Mouse (Mus musculus) lung, embryonic 14.5 days (tissue): Measurements from ENCODE around the gene Dusp18. TPM values are rescaled to one million over a fixed set of nuclear protein-coding genes. Genes with fewer than 3 reads are reported as not detected.

Experiments
- ATAC-seq: fragments of 200-750 bp; cut with Nextera tagmentation; 2 replicates; pipeline ENCODE4 v1.8.0; 2017; ENCODE audit warnings: mild to moderate bottlenecking, moderate TSS enrichment, moderate library complexity; ENCODE audit not compliant: insufficient read depth
- DNase-seq: peaks from one replicate; pipeline ENCODE4 v3.0.0-alpha.2; 2015
- H3K27ac ChIP-seq: fragments of 300-500 bp; sonication (generic); 2 replicates; pipeline ENCODE4 v1.5.1; 2014; ENCODE audit warnings: low read depth, mild to moderate bottlenecking, moderate library complexity
- H3K27me3 ChIP-seq: fragments of 300-500 bp; sonication (generic); 2 replicates; pipeline ENCODE4 v1.6.1; 2014; ENCODE audit warnings: low read length, control low read depth; ENCODE audit not compliant: insufficient read depth
- H3K36me3 ChIP-seq: fragments of 300-500 bp; sonication (generic); 2 replicates; pipeline ENCODE4 v1.6.1; 2014; ENCODE audit warnings: control low read depth; ENCODE audit not compliant: insufficient read depth
- H3K4me1 ChIP-seq: fragments of 300-500 bp; sonication (generic); 2 replicates; pipeline ENCODE4 v1.6.1; 2014; ENCODE audit warnings: antibody characterized with exemption, control low read depth; ENCODE audit not compliant: insufficient read depth
- H3K4me2 ChIP-seq: fragments of 300-500 bp; sonication (generic); 2 replicates; pipeline ENCODE4 v1.6.1; 2014; ENCODE audit warnings: mild to moderate bottlenecking
- H3K4me3 ChIP-seq: fragments of 300-500 bp; sonication (generic); 2 replicates; pipeline ENCODE4 v1.5.1; 2014; ENCODE audit warnings: low read depth, low read length
- H3K9ac ChIP-seq: fragments of 300-500 bp; sonication (generic); 2 replicates; pipeline ENCODE4 v1.6.1; 2014
- H3K9me3 ChIP-seq: fragments of 300-500 bp; sonication (generic); 2 replicates; pipeline ENCODE4 v1.6.1; 2016; ENCODE audit warnings: low read depth, low read length, control low read depth
- CTCF ChIP-seq: IDR thresholded peaks from 2 replicates; pipeline ENCODE4 v1.5.1; 2016; ENCODE audit warnings: antibody characterized with exemption, low read depth
- WGBS: fragments of 180-500 bp; shearing (Covaris S2); extraction: QIAGEN DNeasy Blood & Tissue Kit; methylation state at CpG from one replicate; pipeline ENCODE4 v1.1.7; 2014; 5-methylcytosine and 5-hydroxymethylcytosine counted together
- polyA plus RNA-seq: library from polyadenylated mRNA; unstranded; fragments of >200 nt; fragmentation: Nextera tagmentation; extraction: Ambion mirVana; gene quantifications from 2 replicates; pipeline ENCODE4 v1.2.1, GENCODE M21; 2014

Gene Dusp18
- polyA plus RNA-seq, 1 experiment from 2014 or later, result 11.0 TPM

DNA sequence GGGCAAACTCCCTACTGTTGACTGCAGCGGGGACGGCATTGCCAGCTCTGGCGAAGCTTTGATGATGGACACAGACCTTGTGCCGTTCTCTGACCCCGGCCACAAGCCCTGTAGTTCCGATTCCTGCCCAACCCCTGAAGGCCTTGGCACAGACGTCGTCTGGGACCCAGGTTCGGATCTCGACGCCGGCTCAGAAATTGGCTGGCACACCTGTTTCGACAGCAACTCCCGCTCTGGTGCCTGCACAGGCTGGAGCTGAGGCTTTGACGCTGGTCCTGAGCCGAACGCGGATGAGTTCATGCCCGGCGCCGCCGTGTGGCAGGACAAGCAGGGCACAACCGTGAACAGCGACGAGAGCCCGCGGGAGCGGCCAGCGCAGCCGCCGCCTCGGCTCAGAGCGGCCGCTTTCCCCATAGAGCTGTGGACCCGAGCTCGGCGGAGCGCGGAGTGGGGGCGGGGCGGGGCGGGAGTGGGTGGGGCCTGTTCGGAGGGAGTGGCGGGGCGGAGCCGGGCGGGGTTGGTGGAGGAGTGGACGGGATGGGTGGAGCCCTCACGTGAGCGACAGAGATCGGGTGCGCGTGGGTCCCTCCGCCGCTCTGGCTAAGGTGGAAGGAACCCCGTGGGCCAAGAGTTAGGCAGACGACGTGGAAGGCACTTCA lies 31.5 kb upstream of the Dusp18 start, which contains the start of gene Osbp2:
Gene Osbp2, minus strand, starts transcription at position 450 of the 659 bp plus-strand sequence.
- ATAC-seq, result peak; percentile 97
- H3K4me3 ChIP-seq, result peak within 1 kb of the TSS; percentile 46
- no peaks in the 10 kb centered on the region for H3K4me1 ChIP-seq
- H3K9me3 ChIP-seq, result no peaks in the 10 kb centered on the region
- H3K9ac ChIP-seq, result peak within 1 kb of the TSS; percentile 48
- DNase-seq, result peak; percentile 77
- TF ChIP-seq CTCF, result peak; percentile 46
- no peaks in the 10 kb centered on the region for H3K36me3 ChIP-seq
- H3K4me2 ChIP-seq, result peak within 1 kb of the TSS; percentile 86
- H3K27me3 ChIP-seq, result peaks cover 10% of the 10 kb centered on the region; the same call in 1 of the 2 replicates
- WGBS, result 3% methylated on average over 58 of the region's 58 CpGs
- H3K27ac ChIP-seq, result no peak within 1 kb of the TSS

GRCm38 (mm10) chr11:3864343-3864742 lies 30.7 kb upstream of the Dusp18 start:
- 37% methylated on average over 6 of the region's 6 CpGs for WGBS
- H3K4me3 ChIP-seq, result peak overlapping the region; percentile 46
- no peaks in the 10 kb centered on the region for H3K9me3 ChIP-seq
- no peak for TF ChIP-seq CTCF
- ATAC-seq (no peak), DNase-seq (peak; percentile 24)
- peaks cover 10% of the 10 kb centered on the region; the same call in 1 of the 2 replicates for H3K27me3 ChIP-seq
- no peaks in the 10 kb centered on the region for H3K36me3 ChIP-seq
- H3K4me2 ChIP-seq, result peak overlapping the region; percentile 86
- no peak overlapping the region for H3K27ac ChIP-seq
- H3K9ac ChIP-seq, result no peak overlapping the region
- H3K4me1 ChIP-seq, result no peaks in the 10 kb centered on the region

DNA sequence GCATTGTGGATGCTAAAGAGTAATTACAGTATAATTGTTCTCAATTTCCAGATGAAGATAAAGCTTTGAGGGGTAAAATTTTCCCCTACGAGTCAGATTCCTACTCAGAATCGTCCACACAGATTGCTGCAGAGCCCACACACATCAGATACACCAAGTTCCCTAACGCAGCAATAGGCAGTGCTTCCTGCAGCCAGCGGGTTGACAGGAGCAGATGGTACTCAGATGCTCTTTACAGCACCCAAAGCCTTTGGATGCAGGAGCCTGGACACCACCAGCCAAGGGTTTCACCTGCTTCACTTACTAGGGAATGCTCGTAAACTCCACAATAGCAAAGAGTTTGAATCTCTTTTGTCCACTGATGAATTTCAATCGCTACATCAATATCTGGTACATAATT lies 18.6 kb upstream of the Dusp18 start:
- H3K4me1 ChIP-seq, result no peaks in the 10 kb centered on the region
- H3K4me3 ChIP-seq, result no peak overlapping the region
- H3K9me3 ChIP-seq, result no peaks in the 10 kb centered on the region
- no peaks in the 10 kb centered on the region for H3K27me3 ChIP-seq
- WGBS, result 74% methylated on average over 6 of the region's 6 CpGs
- DNase-seq (no peak), ATAC-seq (no peak)
- no peak overlapping the region for H3K4me2 ChIP-seq
- H3K27ac ChIP-seq, result no peak overlapping the region
- no peak for TF ChIP-seq CTCF
- H3K9ac ChIP-seq, result no peak overlapping the region
- no peaks in the 10 kb centered on the region for H3K36me3 ChIP-seq

GRCm38 (mm10) chr11:3878660-3879059 lies 16.4 kb upstream of the Dusp18 start:
- Histone ChIP-seq H3K36me3 (no peaks in the 10 kb centered on the region), H3K4me3 (no peak overlapping the region), H3K27me3 (no peaks in the 10 kb centered on the region), H3K4me1 (no peaks in the 10 kb centered on the region), H3K4me2 (no peak overlapping the region), H3K27ac (no peak overlapping the region), H3K9me3 (no peaks in the 10 kb centered on the region), H3K9ac (no peak overlapping the region)
- WGBS, result 69% methylated on average over 7 of the region's 7 CpGs
- no peak for DNase-seq
- TF ChIP-seq CTCF, result no peak
- ATAC-seq, result no peak

DNA sequence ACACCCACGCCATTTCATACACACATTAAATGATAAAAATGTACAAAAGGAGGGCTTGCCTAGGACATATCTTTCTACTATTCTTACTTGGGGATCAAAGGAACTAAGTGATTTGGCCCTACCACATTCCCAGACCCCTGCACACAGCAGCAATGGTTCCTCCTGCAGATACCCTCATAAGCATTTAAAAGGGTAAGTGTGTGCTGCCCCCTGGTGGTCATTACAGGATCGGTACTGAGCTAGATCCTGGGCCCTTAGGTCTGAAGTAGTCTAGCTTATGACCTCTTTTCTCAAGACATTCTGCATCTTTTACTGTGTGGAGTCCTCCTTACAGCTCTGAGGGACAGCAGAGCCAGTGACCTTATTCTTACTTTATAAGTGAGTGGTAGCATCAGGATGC lies 15.2 kb upstream of the Dusp18 start:
- Histone ChIP-seq H3K4me2 (no peak overlapping the region), H3K9me3 (no peaks in the 10 kb centered on the region), H3K27me3 (no peaks in the 10 kb centered on the region), H3K4me1 (no peaks in the 10 kb centered on the region), H3K36me3 (no peaks in the 10 kb centered on the region), H3K9ac (no peak overlapping the region), H3K27ac (no peak overlapping the region), H3K4me3 (no peak overlapping the region)
- 38% methylated on average over 2 of the region's 2 CpGs for WGBS
- TF ChIP-seq CTCF, result peak; percentile 89
- no peak for ATAC-seq
- DNase-seq, result peak; percentile 89

DNA sequence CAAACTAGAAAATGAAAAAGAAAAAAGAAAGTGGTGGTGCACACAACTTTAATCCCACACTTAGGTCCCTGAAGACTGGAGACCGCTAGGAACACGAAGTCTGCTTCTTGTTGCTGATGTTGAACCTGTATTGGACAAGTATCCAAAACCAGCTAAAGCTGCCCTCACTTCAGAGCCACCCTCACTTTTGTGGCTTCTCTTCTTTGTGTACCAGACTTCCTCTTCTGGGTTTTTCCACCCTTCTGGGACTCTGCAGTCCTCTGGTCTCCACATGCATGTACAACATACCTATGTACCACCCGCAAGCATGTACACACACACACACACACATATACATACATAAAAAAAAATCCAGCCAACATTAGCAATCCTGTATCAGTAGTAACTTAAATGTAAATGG lies 11.3 kb upstream of the Dusp18 start:
- H3K4me1 ChIP-seq, result no peaks in the 10 kb centered on the region

GRCm38 (mm10) chr11:3887331-3887730 lies 7.7 kb upstream of the Dusp18 start:
- 66% methylated on average over 5 of the region's 5 CpGs for WGBS
- no peak for TF ChIP-seq CTCF
- Histone ChIP-seq H3K36me3 (no peaks in the 10 kb centered on the region), H3K9ac (no peak overlapping the region), H3K4me2 (no peak overlapping the region), H3K27me3 (no peaks in the 10 kb centered on the region), H3K4me3 (no peak overlapping the region), H3K27ac (no peak overlapping the region), H3K4me1 (no peaks in the 10 kb centered on the region), H3K9me3 (no peaks in the 10 kb centered on the region)
- DNase-seq (no peak), ATAC-seq (no peak)

More for the DNA sequence above, 11.3 kb upstream of the Dusp18 start:
- no peaks in the 10 kb centered on the region for H3K9me3 ChIP-seq
- no peak overlapping the region for H3K9ac ChIP-seq
- no peak for TF ChIP-seq CTCF
- H3K36me3 ChIP-seq, result no peaks in the 10 kb centered on the region
- no peak overlapping the region for H3K4me2 ChIP-seq
- no peak overlapping the region for H3K27ac ChIP-seq
- 86% methylated on average over 3 of the region's 3 CpGs for WGBS
- no peaks in the 10 kb centered on the region for H3K27me3 ChIP-seq
- H3K4me3 ChIP-seq, result no peak overlapping the region
- ATAC-seq, result no peak
- DNase-seq, result no peak

- ATAC-seq, result no peak
- Histone ChIP-seq H3K4me1 (no peaks in the 10 kb centered on the region), H3K27me3 (no peaks in the 10 kb centered on the region), H3K9ac (no peak overlapping the region), H3K36me3 (no peaks in the 10 kb centered on the region; the same call in 1 of the 2 replicates), H3K27ac (no peak overlapping the region), H3K4me2 (peak overlapping the region; percentile 91), H3K4me3 (no peak overlapping the region), H3K9me3 (no peaks in the 10 kb centered on the region)
- TF ChIP-seq CTCF, result no peak
- 76% methylated on average over 6 of the region's 6 CpGs for WGBS
- DNase-seq, result no peak
Measured at GRCm38 (mm10) chr11:3893970-3894369, 1.1 kb upstream of the Dusp18 start.
